Mouse (Mus musculus) G1E (cell line): ENCODE measurements around the gene Zfp976. TPM values are rescaled to one million over a fixed set of nuclear protein-coding genes. Genes with fewer than 3 reads are reported as not detected.
"Not testable (repeated sequence)": the region's sequence is repeated elsewhere in the genome, so short reads cannot be mapped to it uniquely, and the experiment has no call there.

Source experiments
- ATAC-seq: 2 replicates; pipeline ENCODE4 v1.8.0; 2016; ENCODE audit warnings: mild to moderate bottlenecking; ENCODE audit not compliant: insufficient number of reproducible peaks, poor library complexity, low FRiP score, severe bottlenecking; ENCODE audit errors: extremely low read depth
- DNase-seq: peaks from one replicate; pipeline ENCODE4 v3.0.0; 2012; ENCODE audit warnings: low spot score
- H3K27me3 ChIP-seq: 2 replicates; pipeline ENCODE4 v1.6.1; 2012; ENCODE audit warnings: mild to moderate bottlenecking, low read length, inconsistent platforms; ENCODE audit not compliant: insufficient read depth
- H3K36me3 ChIP-seq: replicated peaks from 2 replicates; pipeline ENCODE3; 2012; ENCODE audit warnings: mild to moderate bottlenecking, inconsistent platforms
- H3K4me1 ChIP-seq: 2 replicates; pipeline ENCODE4 v1.6.1; 2012; ENCODE audit warnings: low read depth, low read length, inconsistent platforms, mixed read lengths; ENCODE audit not compliant: insufficient read depth
- H3K4me3 ChIP-seq: 2 replicates; pipeline ENCODE4 v1.5.1; 2012; ENCODE audit warnings: low read depth, mild to moderate bottlenecking, inconsistent platforms, low read length, moderate library complexity, mixed read lengths
- H3K9me3 ChIP-seq: replicated peaks from 2 replicates; pipeline ENCODE4 v1.6.1; 2012; ENCODE audit warnings: inconsistent platforms
- polyA plus RNA-seq: library from polyadenylated mRNA; stranded (reverse); fragments of >175 nt; gene quantifications from 2 replicates; pipeline ENCODE4 v1.2.3, GENCODE M21; 2012
- total RNA-seq, 2 experiments: library from RNA; stranded (forward) in 1 of 2; stranded (reverse) in 1 of 2; fragments of 200-1000 nt in 1 of 2; fragments of >200 nt in 1 of 2; fragmentation: Nextera tagmentation in 1 of 2; gene quantifications; 2 replicates each; pipeline ENCODE4 v1.2.3; 2014 to 2017

The Zfp976 gene
- total RNA-seq (2014; fragmentation: Nextera tagmentation) (5.7 and 12.3 TPM in 2 replicates), total RNA-seq (2017) (2.4 and 5.6 TPM in 2 replicates), polyA plus RNA-seq (0.09 and 0.21 TPM in 2 replicates)

- not testable (repeated sequence) for H3K9me3 ChIP-seq, H3K4me1 ChIP-seq, H3K36me3 ChIP-seq, H3K27me3 ChIP-seq
- peak; percentile 94 for ATAC-seq
- peak; percentile 12 for DNase-seq
- H3K4me3 ChIP-seq, result peak within 1 kb of the TSS; percentile 67
These were observed at the start of gene Zfp976 for GRCm38 (mm10) chr7:42642152-42643115. Zfp976 (minus strand) TSS chr7:42642588.

GRCm38 (mm10) chr7:42680081-42680480, 37.7 kb upstream of the Zfp976 start:
- ATAC-seq, H3K27me3 ChIP-seq, H3K4me3 ChIP-seq, H3K9me3 ChIP-seq, H3K4me1 ChIP-seq, DNase-seq, H3K36me3 ChIP-seq: not testable (repeated sequence)

GRCm38 (mm10) chr7:42679646-42680045, 37.3 kb upstream of the Zfp976 start:
- H3K4me1 ChIP-seq, H3K36me3 ChIP-seq, H3K9me3 ChIP-seq, H3K27me3 ChIP-seq, DNase-seq, ATAC-seq, H3K4me3 ChIP-seq: not testable (repeated sequence)

GRCm38 (mm10) chr7:42660140-42660539, 17.8 kb upstream of the Zfp976 start:
- ATAC-seq, H3K4me1 ChIP-seq, DNase-seq: not testable (repeated sequence)

GRCm38 (mm10) chr7:42655211-42655610, 12.8 kb upstream of the Zfp976 start:
- H3K27me3 ChIP-seq, ATAC-seq, H3K36me3 ChIP-seq, DNase-seq, H3K9me3 ChIP-seq, H3K4me1 ChIP-seq, H3K4me3 ChIP-seq: not testable (repeated sequence)

More at GRCm38 (mm10) chr7:42660140-42660539, 17.8 kb upstream of the Zfp976 start:
- not testable (repeated sequence) for H3K4me3 ChIP-seq, H3K27me3 ChIP-seq, H3K36me3 ChIP-seq, H3K9me3 ChIP-seq

- not testable (repeated sequence) for H3K27me3 ChIP-seq, ATAC-seq, H3K36me3 ChIP-seq, H3K9me3 ChIP-seq, H3K4me3 ChIP-seq, H3K4me1 ChIP-seq, DNase-seq
These were observed 782 bp upstream of the Zfp976 start for GRCm38 (mm10) chr7:42643120-42643620.

GRCm38 (mm10) chr7:42631031-42631430, 11.4 kb downstream of the Zfp976 start:
- not testable (repeated sequence) for H3K27me3 ChIP-seq, H3K4me3 ChIP-seq, H3K4me1 ChIP-seq, H3K36me3 ChIP-seq, DNase-seq, H3K9me3 ChIP-seq, ATAC-seq

GRCm38 (mm10) chr7:42595666-42596065, 46.7 kb downstream of the Zfp976 start:
- H3K4me3 ChIP-seq, result not testable (repeated sequence)

GRCm38 (mm10) chr7:42592413-42592812, 50.0 kb downstream of the Zfp976 start, which contains the start of gene Zfp977:
Zfp977 (minus strand) TSS chr7:42592547.
- H3K27me3 ChIP-seq, H3K9me3 ChIP-seq, H3K36me3 ChIP-seq, DNase-seq, H3K4me3 ChIP-seq, H3K4me1 ChIP-seq, ATAC-seq: not testable (repeated sequence)

More at GRCm38 (mm10) chr7:42595666-42596065, 46.7 kb downstream of the Zfp976 start:
- H3K4me1 ChIP-seq, DNase-seq, H3K27me3 ChIP-seq, H3K36me3 ChIP-seq, H3K9me3 ChIP-seq, ATAC-seq: not testable (repeated sequence)

GRCm38 (mm10) chr7:42591311-42591710, 51.1 kb downstream of the Zfp976 start:
- not testable (repeated sequence) for DNase-seq, ATAC-seq, H3K4me3 ChIP-seq, H3K36me3 ChIP-seq, H3K9me3 ChIP-seq, H3K4me1 ChIP-seq, H3K27me3 ChIP-seq
